Mouse (Mus musculus): ENCODE results near the gene Dazap1. TPM values are rescaled to one million over a fixed set of nuclear protein-coding genes. Genes with fewer than 3 reads are reported as not detected.

The Dazap1 gene
- polyA plus RNA-seq, 1 experiment: 68.2 TPM

DNA sequence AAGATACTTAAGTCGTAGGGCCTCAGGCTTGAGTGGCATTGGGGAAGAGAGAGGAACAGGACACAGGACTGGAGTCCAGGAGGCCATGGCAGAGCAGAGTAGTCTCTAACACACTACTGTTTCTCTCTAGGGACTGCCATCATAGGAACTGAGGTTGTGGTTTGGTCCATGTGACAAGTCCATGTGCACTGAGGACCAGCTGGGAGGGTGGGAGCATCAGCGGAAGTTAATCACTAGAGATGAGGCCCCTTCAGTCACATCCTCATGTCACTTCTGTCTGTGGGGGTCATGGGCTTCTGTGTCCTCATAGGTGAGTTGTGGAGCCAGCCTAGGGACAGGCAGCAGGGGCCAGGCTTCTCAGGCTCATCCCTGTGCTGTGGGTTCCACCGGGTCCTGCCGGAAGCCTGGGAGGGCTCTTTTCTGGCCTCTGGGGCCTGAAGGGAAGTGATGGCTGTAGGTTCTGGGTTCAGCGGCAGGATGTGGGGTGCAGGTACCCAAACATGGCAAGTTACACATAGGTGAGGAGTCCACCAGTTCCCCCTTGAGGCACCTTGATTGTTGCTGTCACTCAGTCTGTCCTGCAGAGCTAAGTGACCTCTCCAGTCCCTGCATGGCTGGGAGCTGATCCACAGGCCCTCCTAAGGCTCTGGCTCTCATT is 10.0 kb downstream of the Dazap1 start:
- no peak for DNase-seq (ENCODE audit: low spot score)

- DNase-seq (ENCODE audit: low spot score): no peak
These were observed 10.7 kb downstream of the Dazap1 start for GRCm38 (mm10) chr10:80271870-80272585.

GRCm38 (mm10) chr10:80273847-80274246 is 12.6 kb downstream of the Dazap1 start:
- no peak for DNase-seq (ENCODE audit: low spot score)

- no peak for DNase-seq (ENCODE audit: low spot score)
These were observed 15.0 kb downstream of the Dazap1 start for GRCm38 (mm10) chr10:80276238-80276637.

DNA sequence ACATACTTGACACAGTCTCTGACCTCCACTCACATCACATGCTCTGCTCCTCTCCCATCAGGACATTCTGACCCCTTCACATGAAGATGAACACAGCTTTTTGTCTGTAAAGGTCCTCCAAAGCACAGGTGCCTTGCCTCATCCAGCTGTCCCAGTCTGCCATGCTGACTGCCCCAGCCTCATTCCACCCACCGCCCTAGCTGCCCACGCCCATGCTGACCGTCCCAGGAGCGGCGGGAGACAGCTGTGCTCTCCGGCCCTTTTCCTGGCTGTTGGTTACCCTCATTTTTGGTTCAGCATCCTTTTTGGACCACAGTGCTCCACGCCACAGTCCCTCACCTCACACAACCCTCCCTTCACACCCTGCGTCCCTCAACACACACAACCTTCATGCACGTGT is 17.1 kb downstream of the Dazap1 start:
- no peak for DNase-seq (ENCODE audit: low spot score)

DNA sequence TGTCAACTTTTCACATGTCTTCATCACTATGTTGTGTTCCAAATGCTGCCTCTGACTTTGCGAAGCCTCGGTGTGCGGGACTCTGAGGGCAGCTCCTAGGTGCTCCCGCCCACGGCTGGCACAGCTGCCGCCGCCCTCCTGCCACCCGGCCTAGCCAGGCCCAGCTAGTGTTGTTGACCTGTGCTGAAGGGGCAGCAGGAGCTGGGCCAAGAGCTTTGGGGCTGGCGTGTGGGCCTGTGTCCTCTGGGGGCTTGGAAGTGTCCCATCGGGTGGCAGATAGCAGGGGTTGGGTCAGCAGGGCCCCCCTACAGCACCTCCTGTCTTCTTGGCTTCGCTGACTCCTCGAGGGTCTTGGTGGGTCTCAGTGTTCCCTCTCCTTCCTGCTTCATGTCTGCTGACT is 18.0 kb downstream of the Dazap1 start:
- no peak for DNase-seq (ENCODE audit: low spot score)

- no peak for DNase-seq (ENCODE audit: low spot score)
These were observed 20.0 kb downstream of the Dazap1 start for GRCm38 (mm10) chr10:80281304-80281703.

DNA sequence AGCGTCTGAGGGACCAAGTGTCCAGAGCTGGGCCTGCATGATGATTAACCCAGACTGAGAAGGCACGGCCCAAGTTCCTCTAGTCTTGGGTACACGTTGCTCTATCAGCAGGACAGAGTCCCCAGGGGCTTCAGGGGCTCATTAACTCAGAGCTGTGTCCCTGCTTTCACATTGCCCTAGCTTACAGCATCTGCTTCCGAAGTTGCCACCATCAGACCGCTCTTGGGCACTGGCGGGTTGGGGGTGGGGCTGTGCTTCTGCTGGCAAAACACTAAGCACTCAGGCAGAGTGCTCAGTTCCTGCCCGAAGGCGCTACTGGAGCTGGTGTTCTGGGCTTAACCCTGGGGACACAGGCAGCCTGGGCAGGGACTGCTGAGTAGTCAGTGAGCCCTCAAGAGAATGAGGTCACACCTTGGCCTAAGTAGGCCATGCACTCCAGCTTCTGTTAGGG is 20.7 kb downstream of the Dazap1 start:
- no peak for DNase-seq (ENCODE audit: low spot score)

DNA sequence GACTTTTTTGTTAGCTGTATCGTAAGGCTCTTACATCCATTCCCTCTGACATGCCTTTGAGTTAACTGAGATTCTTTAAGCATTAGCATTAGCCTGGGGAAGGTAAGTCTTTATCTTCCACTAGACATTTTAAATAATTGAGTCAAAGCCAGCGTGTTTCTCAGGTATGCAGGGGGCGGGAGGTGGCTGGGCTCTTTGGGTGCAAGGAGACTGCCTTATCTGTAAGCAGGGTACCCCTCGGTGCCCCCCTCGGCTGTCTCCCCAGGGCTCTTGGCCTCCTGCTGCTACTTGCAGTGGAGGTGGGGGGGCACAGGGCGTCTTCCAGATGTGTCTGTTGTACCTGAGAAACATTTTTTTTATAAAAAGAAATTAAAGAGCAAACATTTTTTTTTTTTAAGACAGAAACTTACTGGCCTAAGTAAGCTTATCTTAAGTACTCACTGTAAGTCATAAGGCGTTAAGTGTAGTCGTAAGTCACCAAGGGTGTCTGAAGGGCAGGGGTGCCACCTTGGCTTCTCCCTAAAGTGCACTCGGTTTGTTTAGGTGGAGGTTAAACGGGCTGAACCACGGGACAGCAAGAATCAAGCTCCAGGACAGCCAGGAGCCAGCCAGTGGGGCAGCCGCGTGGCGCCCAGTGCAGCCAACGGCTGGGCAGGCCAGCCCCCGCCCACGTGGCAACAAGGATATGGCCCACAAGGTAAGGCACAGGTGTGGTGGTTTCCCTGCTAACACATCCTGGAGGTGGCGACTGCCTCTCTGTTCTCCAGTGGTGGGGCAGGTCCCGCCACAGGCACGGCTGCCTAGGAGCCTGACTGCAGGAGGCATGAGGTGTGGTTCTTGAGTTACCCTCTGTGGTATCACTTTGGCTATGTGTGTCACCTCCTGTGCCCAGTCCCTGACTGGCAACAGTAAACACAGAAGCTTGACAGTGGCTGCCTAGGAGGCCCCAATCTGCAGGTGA is 21.5 kb downstream of the Dazap1 start:
- DNase-seq (ENCODE audit: low spot score): no peak

GRCm38 (mm10) chr10:80285222-80286070 is 24.2 kb downstream of the Dazap1 start:
- DNase-seq (ENCODE audit: low spot score): no peak

DNA sequence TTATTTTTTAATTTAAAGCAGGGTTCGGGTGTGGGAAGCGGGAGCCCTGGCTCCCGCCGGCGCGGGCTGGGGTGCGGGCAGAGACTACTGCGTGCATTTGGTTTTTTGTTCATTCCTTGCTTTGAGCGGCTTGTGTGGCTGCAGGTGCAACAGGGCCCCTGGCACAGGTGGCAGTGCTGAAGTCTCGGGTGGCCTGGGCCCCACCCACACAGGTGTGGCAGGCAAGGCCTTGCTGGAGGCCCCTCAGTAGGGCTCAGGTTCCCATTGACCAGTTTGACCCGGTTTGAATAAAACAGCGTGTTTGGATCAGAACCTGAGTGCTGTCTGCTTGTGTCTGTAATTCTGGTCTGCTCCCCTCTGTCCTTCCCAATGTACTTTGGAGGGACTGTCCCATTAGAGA is 26.8 kb downstream of the Dazap1 start:
- no peak for DNase-seq (ENCODE audit: low spot score)

- DNase-seq (ENCODE audit: low spot score): no peak
These were observed 27.4 kb downstream of the Dazap1 start for GRCm38 (mm10) chr10:80288657-80289056.

- peak; percentile 88 for DNase-seq (ENCODE audit: low spot score)
These were observed 31.2 kb downstream of the Dazap1 start, which contains the start of gene Rps15 for GRCm38 (mm10) chr10:80292251-80293146. Rps15 (plus strand) TSS chr10:80292453.

DNA sequence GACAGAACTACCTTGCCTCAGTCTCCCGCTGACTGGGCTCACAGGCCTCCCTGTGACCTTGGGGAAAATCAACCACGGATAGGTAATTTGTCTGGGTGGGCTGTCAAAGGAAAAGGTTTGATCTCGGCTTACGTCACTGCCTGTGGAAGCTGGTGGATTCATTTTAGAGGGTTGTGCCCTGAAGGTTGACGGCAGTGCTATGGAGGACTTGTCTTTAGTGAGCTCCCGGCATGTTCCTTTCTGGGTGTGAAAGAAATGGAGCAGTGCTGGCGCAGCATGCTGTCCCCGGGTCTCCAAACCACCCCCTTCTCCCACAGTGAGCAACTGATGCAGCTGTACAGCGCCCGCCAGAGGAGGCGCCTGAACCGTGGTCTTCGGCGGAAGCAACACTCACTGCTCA is 32.0 kb downstream of the Dazap1 start:
- no peak for DNase-seq (ENCODE audit: low spot score)

DNA sequence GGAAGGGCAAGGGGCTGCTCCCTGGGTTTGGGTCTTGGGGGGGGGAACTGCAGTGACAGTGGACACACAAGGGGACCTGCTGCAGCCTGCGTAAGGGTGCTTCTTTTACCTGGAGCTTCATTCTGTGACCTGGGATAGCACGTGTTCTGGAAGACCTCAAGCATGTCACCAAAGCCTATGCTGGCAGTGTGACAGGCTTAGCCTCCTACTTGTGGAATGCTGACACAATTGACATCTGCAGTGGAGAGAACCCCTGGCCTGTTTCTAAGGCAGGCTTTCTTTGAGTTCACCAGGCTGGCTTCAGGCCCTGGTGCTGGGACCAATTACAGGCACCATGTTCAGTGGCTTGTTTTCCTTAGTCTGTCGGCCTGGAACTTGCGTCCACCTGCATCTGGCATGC is 33.0 kb downstream of the Dazap1 start:
- DNase-seq (ENCODE audit: low spot score): no peak

DNA sequence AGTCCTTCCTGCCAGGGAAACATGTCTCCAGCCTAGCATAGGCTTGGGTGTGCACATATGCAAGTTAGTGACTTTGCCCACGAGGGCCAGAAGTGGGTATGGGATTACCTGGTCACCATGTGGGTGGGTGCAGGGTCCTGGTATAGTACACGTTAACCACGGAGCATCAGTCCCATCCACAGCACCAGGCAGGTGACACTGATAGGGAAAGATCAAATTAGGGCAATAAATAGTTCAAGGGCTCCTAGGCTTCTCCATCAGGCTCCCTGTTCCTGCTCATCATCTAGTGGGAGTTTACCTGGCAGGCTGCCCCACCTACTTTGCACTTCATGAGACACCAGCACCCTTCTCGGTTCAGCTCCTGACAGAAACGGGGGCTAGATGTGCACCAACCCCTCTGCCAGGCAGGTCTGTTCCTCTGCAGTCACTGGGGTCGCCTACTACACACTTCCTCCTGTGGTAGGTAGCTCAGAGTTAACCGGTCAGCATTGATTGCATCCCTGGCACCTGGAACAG is 33.6 kb downstream of the Dazap1 start:
- no peak for DNase-seq (ENCODE audit: low spot score)

DNA sequence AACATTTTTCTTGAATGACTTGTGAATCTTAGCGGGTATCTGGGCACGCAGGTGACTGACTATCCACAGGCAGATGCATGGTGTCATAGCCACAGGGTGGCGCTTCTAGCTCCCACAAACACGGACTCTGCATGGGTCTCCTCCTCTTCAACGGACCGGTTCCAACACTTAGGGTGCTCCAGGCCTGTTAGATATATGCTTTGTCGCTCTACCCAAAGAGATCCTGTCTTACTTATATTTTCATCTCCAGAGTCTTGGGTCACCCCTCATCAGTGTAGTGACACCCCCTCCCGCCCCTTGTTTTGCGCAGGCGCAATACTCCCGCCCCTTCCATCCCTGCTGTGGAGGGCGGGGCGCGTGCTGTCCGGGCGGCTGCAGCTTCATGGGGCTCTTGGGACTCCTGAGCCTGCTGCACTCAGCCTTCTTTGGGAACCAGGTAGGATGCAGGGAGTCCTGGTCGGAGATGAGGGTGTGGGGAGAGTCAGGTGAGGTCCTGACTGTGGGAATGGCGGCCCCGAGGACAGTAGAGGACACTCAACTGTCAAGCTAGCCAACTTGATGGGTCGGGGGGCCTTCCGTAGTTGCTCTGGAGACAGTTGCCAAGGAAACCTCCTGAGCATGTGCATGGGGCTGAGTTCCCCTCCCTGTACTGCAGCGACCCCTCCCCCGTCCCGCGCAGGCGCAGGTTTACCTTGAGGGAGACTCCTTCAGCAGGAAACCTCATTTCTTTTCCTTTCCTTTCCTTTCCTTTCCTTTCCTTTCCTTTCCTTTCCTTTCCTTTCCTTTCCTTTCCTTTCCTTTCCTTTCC is 34.5 kb downstream of the Dazap1 start, which contains the start of gene Apc2:
Apc2 (plus strand) TSS at position 360 of the 808 bp plus-strand sequence.
- peak; percentile 57 for DNase-seq (ENCODE audit: low spot score)

DNA sequence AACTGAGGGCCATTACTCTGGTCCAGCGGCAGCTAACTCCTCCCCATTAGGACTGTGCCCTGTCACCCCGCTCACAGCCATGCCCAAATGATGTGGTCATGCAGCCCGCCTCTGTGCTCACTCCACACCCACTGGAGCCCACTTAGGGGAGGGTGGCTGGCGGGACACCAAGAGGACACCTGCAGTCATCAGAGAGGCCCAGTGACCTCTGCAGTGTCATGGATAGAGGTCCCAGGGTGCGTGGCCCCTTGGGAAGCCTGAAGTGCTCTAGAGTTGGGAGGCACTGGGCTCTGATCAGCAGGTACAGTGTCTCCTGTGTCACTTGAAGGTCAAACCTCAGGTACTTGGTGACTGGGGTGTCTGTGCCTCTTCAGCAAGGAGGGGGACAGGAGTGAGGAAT is 35.5 kb downstream of the Dazap1 start:
- DNase-seq (ENCODE audit: low spot score): no peak

DNA sequence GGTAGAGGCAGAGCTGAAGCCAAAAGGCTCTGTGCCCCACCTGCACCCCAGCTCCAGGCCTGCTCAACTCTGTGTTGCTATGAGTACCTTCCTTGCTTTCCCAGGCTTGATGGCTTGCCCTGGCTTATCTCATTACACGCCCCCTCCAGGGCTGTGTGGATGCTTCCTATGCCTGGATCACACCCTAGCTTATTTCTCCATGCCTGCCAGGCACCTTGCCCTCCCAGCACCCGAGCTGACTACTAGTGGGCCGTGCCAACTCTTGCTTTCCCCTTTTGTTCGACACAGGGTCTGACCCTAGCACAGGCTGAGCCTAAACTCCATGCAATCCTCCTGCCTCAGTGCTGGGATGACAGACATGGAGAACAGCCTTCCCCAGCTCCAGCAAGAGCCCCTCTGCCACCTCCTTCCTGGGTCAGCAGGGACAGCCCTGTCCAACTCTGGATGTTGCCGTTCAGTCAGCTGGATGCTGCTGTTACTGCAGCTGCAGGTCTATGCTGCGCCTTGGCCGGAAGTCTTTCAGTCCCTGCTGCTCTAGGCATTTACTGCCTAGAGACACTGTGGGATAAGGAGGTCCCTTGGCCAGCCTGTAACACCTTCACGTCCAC is 36.3 kb downstream of the Dazap1 start:
- DNase-seq (ENCODE audit: low spot score): no peak

All from urinary bladder, adult 2 months (tissue).